Mouse (Mus musculus): ENCODE results near the gene Pex10. TPM values are rescaled to one million over a fixed set of nuclear protein-coding genes. Genes with fewer than 3 reads are reported as not detected.
A peak's percentile ranks its signal among the peaks of the same experiment; 100 is the strongest.
"Not testable (repeated sequence)": the region's sequence is repeated elsewhere in the genome, so short reads cannot be mapped to it uniquely, and the experiment has no call there.

The Pex10 gene
- polyA plus RNA-seq, 1 experiment from 2014 or later: 19.1 TPM

DNA sequence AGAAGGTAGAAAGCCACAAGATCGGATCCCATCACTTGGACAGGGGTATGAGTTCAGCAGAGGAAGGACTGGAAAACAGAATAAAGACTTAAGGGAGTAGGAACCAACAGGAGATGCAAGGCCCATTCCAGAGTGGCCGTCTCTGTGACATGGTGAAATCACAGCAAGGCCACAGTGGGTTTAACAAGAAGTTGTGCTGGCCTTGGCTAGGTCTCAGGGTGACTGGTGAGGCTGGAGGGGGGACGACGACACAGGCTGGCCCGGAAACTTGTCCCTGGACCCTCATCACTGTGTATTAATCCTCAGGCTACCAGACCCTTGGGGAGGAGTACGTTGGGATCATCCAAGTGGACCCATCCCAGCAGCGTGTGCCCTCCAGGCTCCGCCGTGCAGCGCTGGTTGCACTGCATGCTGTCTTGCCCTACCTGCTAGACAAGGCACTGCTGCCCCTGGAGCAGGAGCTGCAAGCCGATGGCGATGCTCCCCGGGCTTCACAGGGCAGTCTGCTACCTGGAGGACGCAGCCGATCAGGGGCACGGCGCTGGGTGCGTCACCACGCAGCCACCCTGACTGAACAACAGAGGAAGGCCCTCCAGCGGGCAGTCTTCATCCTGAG is 1.6 kb downstream of the Pex10 start:
- peak overlapping the region; percentile 69 for H3K4me2 ChIP-seq
- no peak for ATAC-seq (ENCODE audit: insufficient read depth, low FRiP score, low read depth)
- WGBS: 88% methylated on average over 20 of the region's 20 CpGs
- H3K27me3 ChIP-seq (replicated peaks): no peaks in the 10 kb centered on the region
- peaks cover 48% of the 10 kb centered on the region for H3K36me3 ChIP-seq
- H3K9me3 ChIP-seq: no peaks in the 10 kb centered on the region
- H3K4me1 ChIP-seq: peaks cover 19% of the 10 kb centered on the region
- no peak overlapping the region for H3K9ac ChIP-seq
- no peak overlapping the region for H3K27ac ChIP-seq
- H3K4me3 ChIP-seq (replicated peaks): no peak overlapping the region

DNA sequence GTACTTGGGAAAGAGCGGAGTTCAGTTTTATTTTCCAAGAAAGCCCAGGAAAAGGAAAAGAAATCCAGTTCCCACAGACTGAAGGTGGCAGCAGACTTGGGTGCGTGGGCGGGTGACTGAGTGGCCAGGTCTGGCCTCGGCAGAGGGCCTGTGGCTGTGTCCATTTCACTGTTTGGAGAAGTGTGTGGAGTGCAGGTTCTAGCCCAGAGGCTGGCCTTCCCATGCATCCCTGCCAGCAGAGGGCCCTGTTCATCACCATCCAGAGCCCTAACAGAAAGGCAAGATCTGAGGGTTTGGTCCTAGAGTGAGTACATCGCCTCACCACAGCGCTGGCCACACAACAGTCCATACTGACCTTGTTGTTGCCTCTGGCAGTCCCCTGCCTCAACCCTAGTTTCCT is 2.4 kb downstream of the Pex10 start:
- no peak overlapping the region for H3K27ac ChIP-seq
- H3K27me3 ChIP-seq (replicated peaks): no peaks in the 10 kb centered on the region
- H3K4me3 ChIP-seq (replicated peaks): no peak overlapping the region
- H3K9me3 ChIP-seq: no peaks in the 10 kb centered on the region
- H3K4me1 ChIP-seq: peaks cover 17% of the 10 kb centered on the region
- H3K36me3 ChIP-seq: peaks cover 55% of the 10 kb centered on the region
- WGBS: 86% methylated on average over 6 of the region's 6 CpGs
- no peak for ATAC-seq (ENCODE audit: insufficient read depth, low FRiP score, low read depth)
- H3K9ac ChIP-seq: no peak overlapping the region
- H3K4me2 ChIP-seq: no peak overlapping the region

DNA sequence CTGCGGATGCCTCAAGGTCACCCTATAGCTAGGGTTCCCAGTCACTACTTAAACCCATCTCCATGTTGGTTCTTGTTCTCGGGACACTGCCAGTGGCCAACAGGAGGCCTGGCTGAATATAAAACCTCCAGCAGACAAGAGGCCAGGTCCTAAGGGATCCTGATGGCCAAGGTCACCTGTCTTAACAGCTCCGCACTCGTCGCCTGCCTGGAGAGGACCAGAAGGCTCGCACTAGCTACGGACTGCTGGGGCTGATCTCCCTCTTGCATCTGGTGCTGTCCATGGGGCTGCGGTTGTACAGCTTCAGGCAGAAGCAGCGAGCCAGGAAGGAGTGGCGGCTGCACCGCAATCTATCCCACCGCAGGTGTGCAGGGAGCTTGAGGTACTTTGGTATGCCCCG is 3.4 kb downstream of the Pex10 start:
- no peak overlapping the region for H3K27ac ChIP-seq
- 90% methylated on average over 13 of the region's 13 CpGs for WGBS
- no peak overlapping the region for H3K9ac ChIP-seq
- H3K4me2 ChIP-seq: no peak overlapping the region
- H3K4me1 ChIP-seq: peaks cover 16% of the 10 kb centered on the region
- no peak for ATAC-seq (ENCODE audit: insufficient read depth, low FRiP score, low read depth)
- H3K4me3 ChIP-seq (replicated peaks): no peak overlapping the region
- no peaks in the 10 kb centered on the region for H3K9me3 ChIP-seq
- peaks cover 62% of the 10 kb centered on the region for H3K36me3 ChIP-seq
- H3K27me3 ChIP-seq (replicated peaks): no peaks in the 10 kb centered on the region

GRCm38 (mm10) chr4:155070921-155071320 is 4.1 kb downstream of the Pex10 start:
- WGBS: 92% methylated on average over 5 of the region's 5 CpGs
- H3K36me3 ChIP-seq: peaks cover 70% of the 10 kb centered on the region

GRCm38 (mm10) chr4:155074418-155074817 is 7.6 kb downstream of the Pex10 start:
- H3K4me3 ChIP-seq (replicated peaks): no peak overlapping the region
- H3K27me3 ChIP-seq (replicated peaks): no peaks in the 10 kb centered on the region
- no peak overlapping the region for H3K9ac ChIP-seq
- peaks cover 82% of the 10 kb centered on the region for H3K36me3 ChIP-seq
- no peaks in the 10 kb centered on the region for H3K4me1 ChIP-seq
- no peaks in the 10 kb centered on the region for H3K9me3 ChIP-seq
- WGBS: 77% methylated on average over 9 of the region's 9 CpGs
- H3K4me2 ChIP-seq: no peak overlapping the region
- ATAC-seq (ENCODE audit: insufficient read depth, low FRiP score, low read depth): no peak
- H3K27ac ChIP-seq: no peak overlapping the region

More at GRCm38 (mm10) chr4:155070921-155071320, 4.1 kb downstream of the Pex10 start:
- no peak for ATAC-seq (ENCODE audit: insufficient read depth, low FRiP score, low read depth)
- Histone ChIP-seq H3K27me3 (replicated peaks) (no peaks in the 10 kb centered on the region), H3K9me3 (no peaks in the 10 kb centered on the region), H3K9ac (no peak overlapping the region), H3K4me1 (peaks cover 13% of the 10 kb centered on the region), H3K27ac (no peak overlapping the region), H3K4me2 (no peak overlapping the region), H3K4me3 (replicated peaks) (no peak overlapping the region)

DNA sequence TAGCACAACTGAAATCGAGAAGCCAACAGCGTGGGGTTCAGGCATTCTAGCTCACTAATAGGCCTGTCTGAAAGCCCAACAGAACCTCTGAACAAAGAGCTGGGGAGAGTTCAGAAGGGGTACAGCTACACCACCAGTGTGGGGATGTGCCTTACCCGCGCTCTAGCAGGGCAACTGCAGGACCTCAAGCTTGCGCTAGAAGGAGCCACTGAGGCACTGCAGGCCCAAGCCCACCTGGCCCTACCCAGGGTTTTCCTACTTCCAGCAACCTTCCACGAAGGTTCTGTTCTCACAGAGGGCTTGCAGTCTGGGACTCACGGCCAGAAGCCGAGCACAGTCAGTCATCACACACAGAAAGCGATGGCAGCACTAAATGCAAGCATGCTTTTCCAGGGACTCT is 8.3 kb downstream of the Pex10 start:
- Histone ChIP-seq H3K4me3 (replicated peaks) (no peak overlapping the region), H3K9ac (no peak overlapping the region), H3K27ac (no peak overlapping the region), H3K4me1 (no peaks in the 10 kb centered on the region; the same call in 1 of the 2 replicates), H3K4me2 (no peak overlapping the region), H3K36me3 (peaks cover 82% of the 10 kb centered on the region), H3K27me3 (replicated peaks) (no peaks in the 10 kb centered on the region), H3K9me3 (no peaks in the 10 kb centered on the region)
- ATAC-seq (ENCODE audit: insufficient read depth, low FRiP score, low read depth): no peak
- 90% methylated on average over 9 of the region's 9 CpGs for WGBS

- no peak overlapping the region for H3K4me2 ChIP-seq
- H3K4me3 ChIP-seq (replicated peaks): no peak overlapping the region
- no peaks in the 10 kb centered on the region for H3K9me3 ChIP-seq
- WGBS: 91% methylated on average over 2 of the region's 2 CpGs
- H3K4me1 ChIP-seq: no peaks in the 10 kb centered on the region; the same call in 1 of the 2 replicates
- H3K27ac ChIP-seq: no peak overlapping the region
- H3K36me3 ChIP-seq: peaks cover 81% of the 10 kb centered on the region
- no peak overlapping the region for H3K9ac ChIP-seq
- no peaks in the 10 kb centered on the region for H3K27me3 ChIP-seq (replicated peaks)
- ATAC-seq (ENCODE audit: insufficient read depth, low FRiP score, low read depth): no peak
Observed at GRCm38 (mm10) chr4:155075813-155076212, 9.0 kb downstream of the Pex10 start.

- Histone ChIP-seq H3K4me1 (no peaks in the 10 kb centered on the region; the same call in 1 of the 2 replicates), H3K27ac (no peak overlapping the region), H3K27me3 (replicated peaks) (no peaks in the 10 kb centered on the region), H3K36me3 (peaks cover 76% of the 10 kb centered on the region), H3K4me2 (no peak overlapping the region), H3K4me3 (replicated peaks) (no peak overlapping the region), H3K9me3 (no peaks in the 10 kb centered on the region), H3K9ac (no peak overlapping the region)
- no peak for ATAC-seq (ENCODE audit: insufficient read depth, low FRiP score, low read depth)
- WGBS: 55% methylated on average over 9 of the region's 9 CpGs
Observed at GRCm38 (mm10) chr4:155076677-155077076, 9.9 kb downstream of the Pex10 start.

- H3K27ac ChIP-seq; H3K27me3 ChIP-seq (replicated peaks); H3K9me3 ChIP-seq; ATAC-seq (ENCODE audit: insufficient read depth, low FRiP score, low read depth); H3K9ac ChIP-seq; H3K4me2 ChIP-seq; H3K4me3 ChIP-seq (replicated peaks): not testable (repeated sequence)
- peaks cover 11% of the 10 kb centered on the region for H3K4me1 ChIP-seq
- WGBS: 86% methylated on average over 10 of the region's 10 CpGs
- peaks cover 67% of the 10 kb centered on the region for H3K36me3 ChIP-seq
Observed at GRCm38 (mm10) chr4:155078808-155079207, 12.0 kb downstream of the Pex10 start.

DNA sequence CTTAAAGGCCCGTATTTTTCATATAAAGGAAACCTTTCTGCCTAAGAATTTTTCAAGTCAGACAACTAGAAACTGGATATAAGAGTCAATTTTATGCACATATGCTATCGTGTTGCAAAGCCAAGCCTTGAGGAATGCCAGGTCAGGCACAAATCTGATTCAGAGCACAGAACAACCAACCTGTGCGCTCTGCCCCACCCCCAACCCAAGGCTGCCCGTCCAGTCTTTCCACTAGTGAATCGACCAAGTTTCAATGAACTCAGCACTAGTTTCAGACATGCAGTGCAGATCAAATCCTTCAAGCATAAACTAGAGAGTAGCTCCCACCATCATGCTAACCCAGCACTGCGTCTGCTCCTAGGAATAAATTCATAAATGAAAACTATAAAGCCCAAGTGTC is 12.8 kb downstream of the Pex10 start:
- WGBS: 79% methylated on average over 6 of the region's 6 CpGs
- Histone ChIP-seq H3K9me3 (no peaks in the 10 kb centered on the region), H3K9ac (no peak overlapping the region), H3K27ac (peak overlapping the region; percentile 40; the same call in 1 of the 2 replicates), H3K4me3 (replicated peaks) (no peak overlapping the region), H3K4me2 (no peak overlapping the region), H3K36me3 (peaks cover 61% of the 10 kb centered on the region), H3K27me3 (replicated peaks) (no peaks in the 10 kb centered on the region), H3K4me1 (peaks cover 20% of the 10 kb centered on the region)
- no peak for ATAC-seq (ENCODE audit: insufficient read depth, low FRiP score, low read depth)

GRCm38 (mm10) chr4:155083553-155083952 is 16.7 kb downstream of the Pex10 start:
- Histone ChIP-seq H3K27me3 (replicated peaks) (no peaks in the 10 kb centered on the region), H3K4me2 (peak overlapping the region; percentile 23; the same call in 1 of the 2 replicates), H3K9ac (no peak overlapping the region), H3K36me3 (peaks cover 32% of the 10 kb centered on the region), H3K9me3 (no peaks in the 10 kb centered on the region), H3K27ac (no peak overlapping the region), H3K4me1 (peaks cover 37% of the 10 kb centered on the region), H3K4me3 (replicated peaks) (no peak overlapping the region)
- ATAC-seq (ENCODE audit: insufficient read depth, low FRiP score, low read depth): no peak
- 79% methylated on average over 4 of the region's 4 CpGs for WGBS

DNA sequence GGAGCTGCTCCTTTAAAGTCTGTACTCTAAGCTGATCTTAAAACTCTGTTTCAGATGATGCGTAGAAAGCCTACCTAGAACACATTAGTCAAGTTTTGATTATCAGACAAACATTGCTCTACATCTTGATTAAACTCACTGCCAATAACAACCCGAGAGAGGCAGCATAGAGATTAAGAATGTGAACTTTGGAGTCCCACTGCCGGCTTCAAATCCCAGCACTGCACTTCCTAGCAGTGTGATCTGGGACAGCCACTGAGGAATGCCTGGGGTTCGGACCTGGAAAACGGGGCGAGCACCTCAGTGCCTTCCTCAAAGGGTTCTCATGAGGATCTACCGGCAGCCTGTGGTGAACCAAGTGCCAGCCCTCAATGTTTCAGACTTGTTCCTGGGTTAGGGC is 17.5 kb downstream of the Pex10 start:
- ATAC-seq (ENCODE audit: insufficient read depth, low FRiP score, low read depth): no peak
- Histone ChIP-seq H3K27me3 (replicated peaks) (no peaks in the 10 kb centered on the region), H3K4me3 (replicated peaks) (peak overlapping the region; percentile 65), H3K4me2 (peak overlapping the region; percentile 66), H3K9me3 (no peaks in the 10 kb centered on the region), H3K4me1 (peaks cover 37% of the 10 kb centered on the region), H3K9ac (no peak overlapping the region), H3K27ac (peak overlapping the region; percentile 21; the same call in 1 of the 2 replicates), H3K36me3 (peaks cover 27% of the 10 kb centered on the region)
- WGBS: 81% methylated on average over 7 of the region's 7 CpGs

All from stomach, embryonic 15.5 days (tissue).